Mouse (Mus musculus) left cerebral cortex, adult 2 months (tissue): ENCODE data around the gene Nupl1. TPM values are rescaled to one million over a fixed set of nuclear protein-coding genes. Genes with fewer than 3 reads are reported as not detected.

Experiments
- DNase-seq, 2 experiments: peaks; one replicate each; pipeline ENCODE4 v3.0.0; 2021 to 2022; ENCODE audit warnings: low spot score in 2 of 2, mixed read lengths in 1 of 2; ENCODE audit errors: extremely low spot score in 1 of 2
- H3K27ac ChIP-seq: fragments of 200-600 bp; 2 replicates; pipeline ENCODE4 v1.8.1; 2022
- H3K4me3 ChIP-seq: fragments of 200-600 bp; 2 replicates; pipeline ENCODE4 v1.8.1; 2022
- CTCF ChIP-seq: fragments of 200-600 bp; IDR thresholded peaks from 2 replicates; pipeline ENCODE4 v1.8.1; 2022; ENCODE audit warnings: antibody characterized with exemption, mild to moderate bottlenecking, moderate library complexity
- intact Hi-C: fragments of 180-260 bp; cut with DNase I; formaldehyde crosslinking; loops from one replicate; pipeline ENCODE4 v1.15.1; 2025
- microRNA-seq, 2 experiments: library from miRNA; unstranded; fragments of <30 nt; microRNA quantifications; one replicate each; pipeline ENCODE4 v1.2.0; 2021
- total RNA-seq, 2 experiments: library from RNA; stranded (reverse); gene quantifications; 2 replicates each; pipeline ENCODE4 v1.2.3; 2021

Nupl1 gene
- total RNA-seq, 2 experiments from 2014 or later: not detected

DNA sequence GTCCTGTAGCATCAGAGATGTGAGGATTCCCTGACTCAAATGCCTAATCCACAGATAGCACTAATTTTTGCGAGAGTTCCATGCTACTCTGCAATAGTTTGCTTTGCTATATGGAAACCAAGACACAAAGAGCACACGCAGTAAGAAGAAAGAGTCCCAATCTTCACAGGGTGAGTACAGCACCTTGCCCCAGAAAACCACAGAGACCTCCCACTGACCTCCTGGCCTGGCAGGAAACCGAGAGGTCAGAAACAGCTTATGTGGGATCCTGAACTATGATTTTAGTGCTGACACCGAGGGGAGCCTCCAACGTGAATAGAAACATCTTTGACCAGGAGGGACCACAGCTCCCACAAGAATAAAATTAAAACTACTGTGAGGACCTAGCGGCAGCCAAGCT, 113.4 kb downstream of the Nupl1 start:
- no peak for TF ChIP-seq CTCF
- intact Hi-C loops: no loop called here
- Histone ChIP-seq H3K27ac (no peak overlapping the region), H3K4me3 (no peak overlapping the region)
- no peak for DNase-seq

DNA sequence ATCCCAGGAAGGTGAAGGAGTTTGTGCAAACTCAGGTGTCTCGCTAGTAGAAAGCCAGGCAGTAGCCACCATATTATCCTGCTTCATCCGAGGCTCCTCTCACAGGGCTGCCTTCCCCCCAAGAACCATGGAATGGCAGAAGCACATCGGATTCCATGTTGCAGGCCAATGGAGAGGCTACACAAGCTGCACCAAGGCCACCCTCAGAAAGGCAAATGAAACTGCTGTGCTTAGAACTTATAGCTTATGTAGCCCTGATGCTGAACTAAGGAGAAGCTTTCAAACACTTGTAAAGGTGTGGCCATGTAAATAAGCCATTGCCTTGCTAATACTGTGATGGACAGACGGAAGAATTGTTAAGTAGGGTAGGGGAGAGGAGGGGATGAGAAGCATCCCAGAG, 115.4 kb downstream of the Nupl1 start:
- TF ChIP-seq CTCF: no peak
- intact Hi-C loops: no loop called here
- no peak overlapping the region for H3K4me3 ChIP-seq
- DNase-seq: no peak
- no peak overlapping the region for H3K27ac ChIP-seq

DNA sequence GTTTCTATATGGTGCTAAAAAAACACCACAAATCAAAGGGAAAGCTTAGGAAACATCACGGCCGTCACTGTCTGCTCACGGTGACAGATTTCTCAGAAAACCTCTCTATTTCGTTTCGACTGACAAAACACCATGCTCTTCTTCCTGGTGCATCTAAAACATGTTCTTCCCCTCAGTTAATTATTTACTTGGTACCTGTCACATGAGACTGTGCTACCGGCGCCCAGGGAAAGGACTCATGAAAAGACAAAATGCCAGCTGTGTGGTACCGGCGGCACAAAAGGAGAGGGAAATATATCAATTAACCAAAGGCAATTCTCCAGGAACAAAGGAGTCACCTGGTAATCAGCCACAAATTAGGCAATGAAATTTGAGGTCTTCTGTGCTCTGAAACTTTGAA, 116.5 kb downstream of the Nupl1 start:
- Histone ChIP-seq H3K27ac (no peak overlapping the region), H3K4me3 (no peak overlapping the region)
- no peak for TF ChIP-seq CTCF
- DNase-seq: no peak
- intact Hi-C loops: no loop called here

Small RNA genes lying within 50 kb of the gene (microRNA-seq; reads per million reads assigned to microRNA genes)
- 0 reads per million in 2 experiments for gene Mir719

Other genes starting within 250 kb of the Nupl1 start
- 10 to 100 TPM; 72.2 to 76.0 TPM for gene Atp8a2, start 54.3 kb downstream of the Nupl1 start, total RNA-seq
- gene Gm49336, start 76 bp upstream of the Nupl1 start, total RNA-seq: 10 to 100 TPM; 75.3 to 76.9 TPM
- 100 to 1,000 TPM; 105 to 118 TPM for gene Mtmr6, start 13.8 kb upstream of the Nupl1 start, total RNA-seq
- gene Amer2, start 121.8 kb upstream of the Nupl1 start, total RNA-seq: 10 to 100 TPM; 40.6 to 45.6 TPM